Mouse (Mus musculus) fibroblast of lung, adult 2 months (primary cell): Measurements from ENCODE around the gene Adora2a.
A peak's percentile ranks its signal among the peaks of the same experiment; 100 is the strongest.
"Not testable (repeated sequence)": the region's sequence is repeated elsewhere in the genome, so short reads cannot be mapped to it uniquely, and the experiment has no call there.

Experiments
- DNase-seq: peaks from one replicate; pipeline ENCODE4 v3.0.0-alpha.2; 2011; ENCODE audit warnings: low read depth

The Adora2a gene

DNA sequence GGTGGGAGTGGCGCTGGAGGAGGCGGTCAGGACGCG, at the start of gene Adora2a:
TSS of gene Adora2a (plus strand) at position 6 of the 36 bp plus-strand sequence.
- no peak for DNase-seq

DNA sequence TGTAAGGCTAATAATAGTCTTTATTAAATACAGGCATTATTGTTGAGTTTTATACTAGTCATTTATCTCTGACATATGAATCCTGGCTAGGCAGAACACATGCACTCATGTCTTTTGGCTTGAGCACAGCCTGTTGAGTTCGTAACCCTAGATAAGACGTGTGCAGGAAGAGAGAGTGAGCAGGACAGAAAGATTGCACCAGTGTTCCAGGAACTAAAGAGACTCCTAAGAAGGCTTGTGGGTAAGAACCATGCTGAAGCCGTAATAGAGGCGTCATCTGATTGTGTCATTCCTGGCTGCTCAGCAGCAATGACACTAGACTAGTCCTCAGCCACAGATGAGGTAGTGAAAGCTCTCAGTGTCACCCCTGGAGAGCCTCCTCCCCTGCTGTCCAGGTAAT, 43.7 kb upstream of the Adora2a start:
- no peak for DNase-seq

DNA sequence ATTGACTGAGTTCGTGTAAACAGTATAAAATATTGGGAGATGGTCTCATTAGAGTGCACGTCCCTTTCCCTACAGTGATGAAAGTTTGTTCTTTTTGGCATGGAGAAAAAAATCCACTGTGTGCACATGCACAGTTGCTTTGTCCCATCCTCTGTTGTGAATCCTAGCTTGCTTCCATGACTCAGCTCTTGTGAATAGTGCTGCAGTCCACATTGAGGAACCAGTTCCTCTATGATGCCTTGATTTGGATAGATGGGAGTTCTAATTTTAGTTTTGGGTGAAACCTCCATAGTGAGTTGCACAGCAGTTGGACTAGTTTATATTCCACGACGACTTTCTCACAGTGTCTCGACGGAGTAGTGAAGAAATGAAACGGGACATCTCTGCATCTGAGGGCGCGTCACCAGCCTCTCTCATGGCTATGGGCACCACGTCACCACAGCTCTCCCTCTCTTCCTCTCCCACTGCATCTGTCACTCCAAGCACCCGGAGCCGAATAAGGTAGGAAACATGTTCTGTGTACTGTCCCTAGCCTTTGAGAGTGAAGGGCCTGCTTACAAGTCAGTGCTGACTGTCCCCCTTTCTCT, 40.2 kb upstream of the Adora2a start:
- no peak for DNase-seq

- DNase-seq = no peak
Observed at GRCm38 (mm10) chr10:75277501-75277900, 39.2 kb upstream of the Adora2a start.

GRCm38 (mm10) chr10:75282648-75283047, 34.0 kb upstream of the Adora2a start:
- DNase-seq = no peak

DNA sequence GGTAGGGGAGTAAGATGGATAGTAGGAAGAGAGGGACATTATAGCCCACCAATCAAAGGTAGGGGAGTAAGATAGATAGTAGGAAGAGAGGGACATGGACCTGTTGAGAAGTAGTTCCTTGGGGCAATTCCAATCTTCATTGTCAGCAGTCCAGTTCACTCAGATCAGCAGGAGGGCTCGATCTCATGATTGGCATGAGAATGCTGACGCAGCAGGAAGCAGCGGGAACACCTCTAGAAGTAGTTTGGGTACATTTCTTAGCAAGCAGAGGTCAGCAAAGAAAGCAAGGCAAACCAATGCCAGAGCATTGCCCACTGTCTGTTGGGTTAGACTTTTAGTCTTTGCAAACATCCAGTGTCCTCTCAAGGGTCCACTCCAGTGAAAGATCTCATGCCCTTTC, 32.9 kb upstream of the Adora2a start:
- no peak for DNase-seq

GRCm38 (mm10) chr10:75288579-75288978, 28.1 kb upstream of the Adora2a start:
- DNase-seq = no peak

GRCm38 (mm10) chr10:75289392-75289791, 27.3 kb upstream of the Adora2a start:
- no peak for DNase-seq

GRCm38 (mm10) chr10:75290650-75291049, 26.0 kb upstream of the Adora2a start:
- DNase-seq = no peak

- DNase-seq = no peak
Observed at GRCm38 (mm10) chr10:75291338-75291737, 25.3 kb upstream of the Adora2a start.

GRCm38 (mm10) chr10:75292206-75292605, 24.5 kb upstream of the Adora2a start:
- DNase-seq = not testable (repeated sequence)

DNA sequence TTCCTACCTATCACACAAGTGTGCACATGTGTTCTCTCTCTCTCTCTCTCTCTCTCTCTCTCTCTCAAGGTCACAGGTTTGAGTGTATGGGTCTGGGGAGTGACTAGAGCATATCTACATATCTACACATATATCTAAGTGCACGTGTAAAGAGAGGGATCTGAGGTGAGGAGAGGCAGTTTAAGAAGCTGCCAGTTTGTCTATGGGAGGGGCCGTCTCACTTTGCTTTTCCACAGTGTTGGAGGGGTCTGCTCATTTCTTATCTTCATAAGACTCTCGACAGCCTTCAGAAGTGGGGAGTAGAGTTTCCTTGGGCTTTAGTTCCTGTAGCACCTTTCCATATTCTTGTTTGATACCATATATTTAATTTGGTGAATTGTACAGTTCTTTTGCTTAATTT, 23.4 kb upstream of the Adora2a start:
- DNase-seq = no peak

- no peak for DNase-seq
Observed at GRCm38 (mm10) chr10:75294362-75294761, 22.3 kb upstream of the Adora2a start.

DNA sequence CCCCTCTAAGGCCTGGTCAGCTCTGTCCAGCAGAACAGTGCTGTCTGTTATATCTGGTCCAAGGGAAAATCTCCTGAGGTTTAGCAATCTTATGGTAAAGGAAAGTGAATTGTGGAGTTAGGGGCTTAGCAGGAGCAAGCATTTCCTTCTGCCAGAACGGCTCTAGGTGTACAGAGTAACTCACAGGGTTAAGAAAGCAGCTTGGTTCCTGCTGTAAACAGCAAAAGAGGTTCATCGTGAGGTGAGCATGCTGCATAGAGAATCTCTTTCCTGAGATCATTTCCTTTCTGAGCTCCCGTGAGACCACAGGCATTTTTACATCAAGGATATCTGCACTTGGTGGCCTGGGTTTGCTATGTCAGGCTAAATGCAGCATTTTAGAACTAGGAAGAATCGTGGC, 21.8 kb upstream of the Adora2a start:
- DNase-seq = no peak

DNA sequence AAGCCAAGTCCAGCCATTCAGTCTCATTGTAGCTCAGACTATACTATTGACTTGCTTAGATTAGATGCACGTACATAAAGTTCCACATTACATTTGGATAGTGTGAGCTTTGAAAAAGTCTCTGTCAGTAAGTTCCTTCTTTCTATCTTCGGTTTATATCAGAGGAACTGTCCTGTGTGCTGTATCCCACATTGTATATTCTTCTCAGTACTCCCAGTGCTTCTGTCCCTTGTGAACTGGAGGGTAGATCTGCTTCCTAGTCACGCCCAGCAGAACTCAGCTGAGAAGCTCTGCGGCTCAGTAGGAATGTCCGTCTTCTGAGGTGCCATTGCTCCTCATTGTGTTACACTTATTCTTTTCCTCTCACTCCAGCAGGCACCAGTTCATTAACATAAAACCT, 18.1 kb upstream of the Adora2a start:
- no peak for DNase-seq

- DNase-seq = peak; percentile 65
Observed at GRCm38 (mm10) chr10:75299785-75300418, 16.8 kb upstream of the Adora2a start.

GRCm38 (mm10) chr10:75301195-75301806, 15.4 kb upstream of the Adora2a start:
- no peak for DNase-seq

DNA sequence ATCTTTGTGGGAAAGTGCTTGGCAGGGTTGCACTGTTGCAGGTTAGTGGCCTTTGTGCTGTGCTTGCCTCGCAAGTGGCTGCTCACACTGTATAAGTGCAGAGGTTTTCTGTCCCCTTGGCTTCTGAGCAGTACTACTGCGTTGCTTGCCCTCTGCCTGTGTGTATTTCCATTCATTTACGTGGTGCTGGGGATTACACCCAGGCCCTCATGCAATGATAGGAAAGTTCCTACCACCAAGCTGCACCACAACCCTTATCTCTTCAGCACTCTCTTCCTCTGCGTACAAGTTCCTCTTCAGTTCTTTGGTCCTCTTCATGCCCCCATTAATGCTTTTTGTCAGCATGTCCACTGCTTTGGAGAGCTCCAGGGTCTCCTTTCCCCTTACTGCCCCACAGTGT, 14.7 kb upstream of the Adora2a start:
- no peak for DNase-seq

GRCm38 (mm10) chr10:75302536-75302935, 14.1 kb upstream of the Adora2a start:
- no peak for DNase-seq

DNA sequence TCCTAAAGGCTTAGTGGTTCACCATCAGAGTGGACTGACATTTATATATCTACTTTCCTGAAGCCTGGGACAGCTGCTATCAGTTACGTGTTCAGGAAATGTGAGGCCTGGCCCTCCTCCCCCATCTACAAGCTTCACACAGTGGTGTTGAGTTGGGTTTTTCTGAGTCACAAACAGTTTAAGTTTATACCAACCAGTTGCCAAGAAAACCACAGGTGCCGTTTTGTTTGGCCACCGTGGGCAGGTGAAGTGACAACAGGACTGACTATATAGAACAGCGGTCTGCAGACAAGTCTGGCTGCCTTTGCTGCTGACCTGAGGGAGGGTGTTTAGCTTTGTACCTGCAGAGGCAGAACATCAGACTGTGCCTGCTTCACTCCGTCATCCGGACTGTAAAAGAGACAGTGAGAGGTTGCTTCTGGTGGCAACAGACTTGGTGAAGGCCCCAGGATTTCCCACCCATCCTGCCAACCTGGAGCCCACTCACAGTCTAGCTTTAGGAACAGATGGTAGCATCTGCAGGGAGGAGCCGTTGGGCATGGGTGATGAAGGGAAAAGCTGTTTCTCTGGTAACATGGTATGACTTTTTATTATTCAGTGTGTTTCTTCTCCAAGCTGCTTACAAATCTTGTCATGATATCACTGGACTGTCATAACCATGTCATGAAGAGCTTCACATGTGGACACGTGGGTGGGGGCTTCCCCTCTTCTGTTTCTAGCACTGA, 13.2 kb upstream of the Adora2a start:
- DNase-seq = no peak

DNA sequence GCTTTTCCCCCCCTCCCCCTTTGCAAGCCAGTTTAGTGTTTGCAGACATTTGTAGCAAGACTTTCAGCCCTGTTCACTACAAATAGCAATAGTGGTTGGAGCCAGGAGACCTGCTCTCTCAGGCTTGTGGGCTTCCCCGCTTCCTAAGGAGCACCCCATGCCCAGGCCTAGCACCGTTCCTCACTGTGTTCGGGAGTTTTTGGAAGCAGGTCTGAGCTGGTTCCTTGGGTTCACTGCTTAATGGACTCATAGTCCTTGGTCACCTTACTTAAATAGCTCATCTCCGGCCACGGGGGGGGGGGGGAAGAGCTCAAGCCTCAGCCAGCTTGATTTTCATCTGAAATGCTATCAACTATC, 12.7 kb upstream of the Adora2a start:
- DNase-seq = no peak

GRCm38 (mm10) chr10:75304413-75304812, 12.3 kb upstream of the Adora2a start:
- DNase-seq = no peak

DNA sequence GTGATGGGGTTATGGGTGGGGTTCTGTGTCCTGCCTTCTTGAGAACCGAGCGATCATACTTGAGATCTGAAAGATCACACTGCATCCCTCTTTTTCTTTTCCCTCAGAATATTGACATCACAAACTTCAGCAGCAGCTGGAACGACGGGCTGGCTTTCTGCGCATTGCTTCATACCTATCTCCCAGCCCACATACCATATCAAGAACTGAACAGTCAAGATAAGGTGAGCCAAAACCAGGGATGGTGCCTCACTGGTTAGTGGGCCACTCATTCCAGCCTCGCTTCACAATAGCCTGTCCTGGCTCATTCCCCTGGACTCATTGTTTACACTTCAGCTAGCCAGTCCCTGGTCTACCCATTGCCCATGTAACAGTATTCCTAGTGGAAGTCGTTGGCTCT, 9.5 kb upstream of the Adora2a start:
- DNase-seq = no peak

DNA sequence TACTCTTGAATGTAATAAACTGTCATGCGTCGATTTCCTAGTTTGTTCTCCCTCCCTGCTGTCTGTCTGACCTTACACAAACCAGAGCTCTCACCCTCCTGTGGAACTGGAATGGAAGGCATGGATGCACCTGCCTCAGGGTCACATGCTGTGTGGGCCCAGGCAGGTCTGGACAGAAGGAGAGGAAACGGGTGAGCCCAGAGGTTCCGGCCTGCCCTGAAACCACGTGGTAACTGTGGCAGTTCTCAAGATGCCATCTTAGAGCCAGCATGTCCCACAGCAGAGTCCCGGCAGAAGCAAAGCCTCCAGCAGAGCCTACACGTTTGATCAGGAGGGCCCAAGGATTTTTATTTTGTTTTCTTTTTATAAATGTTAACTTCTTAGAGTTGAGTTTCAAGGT, 4.3 kb upstream of the Adora2a start:
- DNase-seq = no peak
